Mouse (Mus musculus): ENCODE results near the gene Abhd12b.

The Abhd12b gene

GRCm38 (mm10) chr12:70226655-70227054, 72.7 kb downstream of the Abhd12b start:
- TF ChIP-seq POU5F1 (IDR thresholded peaks at IDR 0.05; ENCODE audit: borderline replicate concordance, low read length) = no peak
- no peak for TF ChIP-seq NANOG (IDR thresholded peaks at IDR 0.05; ENCODE audit: borderline replicate concordance, low read length)
- TF ChIP-seq CTCF (conservative IDR thresholded peaks at IDR 0.05; ENCODE audit: low read length) = no peak
- peak overlapping the region; percentile 75 for H3K4me3 ChIP-seq (replicated peaks; ENCODE audit: low read length)
- no peaks in the 10 kb centered on the region for H3K36me3 ChIP-seq (ENCODE audit: insufficient read depth, low read length)
- H3K9me3 ChIP-seq (ENCODE audit: low read length) = no peaks in the 10 kb centered on the region
- H3K4me1 ChIP-seq (replicated peaks; ENCODE audit: low read depth, low read length) = peaks cover 15% of the 10 kb centered on the region
- peaks cover 55% of the 10 kb centered on the region for H3K27me3 ChIP-seq (ENCODE audit: insufficient read depth, low read length)

GRCm38 (mm10) chr12:70227121-70227932, 73.4 kb downstream of the Abhd12b start:
- no peak for TF ChIP-seq POU5F1 (IDR thresholded peaks at IDR 0.05; ENCODE audit: borderline replicate concordance, low read length)
- TF ChIP-seq NANOG (IDR thresholded peaks at IDR 0.05; ENCODE audit: borderline replicate concordance, low read length) = no peak
- TF ChIP-seq CTCF (conservative IDR thresholded peaks at IDR 0.05; ENCODE audit: low read length) = no peak
- Histone ChIP-seq H3K36me3 (ENCODE audit: insufficient read depth, low read length) (no peaks in the 10 kb centered on the region), H3K9me3 (ENCODE audit: low read length) (no peaks in the 10 kb centered on the region), H3K4me3 (replicated peaks; ENCODE audit: low read length) (peak overlapping the region; percentile 75), H3K27me3 (ENCODE audit: insufficient read depth, low read length) (peaks cover 55% of the 10 kb centered on the region), H3K4me1 (replicated peaks; ENCODE audit: low read depth, low read length) (peaks cover 15% of the 10 kb centered on the region)

GRCm38 (mm10) chr12:70228155-70228554, 74.2 kb downstream of the Abhd12b start:
- no peaks in the 10 kb centered on the region for H3K36me3 ChIP-seq (ENCODE audit: insufficient read depth, low read length)
- no peaks in the 10 kb centered on the region for H3K9me3 ChIP-seq (ENCODE audit: low read length)
- no peak overlapping the region; the same call in 1 of the 2 replicates for H3K4me3 ChIP-seq (replicated peaks; ENCODE audit: low read length)
- peaks cover 55% of the 10 kb centered on the region for H3K27me3 ChIP-seq (ENCODE audit: insufficient read depth, low read length)
- peaks cover 15% of the 10 kb centered on the region for H3K4me1 ChIP-seq (replicated peaks; ENCODE audit: low read depth, low read length)
- TF ChIP-seq POU5F1 (IDR thresholded peaks at IDR 0.05; ENCODE audit: borderline replicate concordance, low read length) (no peak), CTCF (conservative IDR thresholded peaks at IDR 0.05; ENCODE audit: low read length) (no peak), NANOG (IDR thresholded peaks at IDR 0.05; ENCODE audit: borderline replicate concordance, low read length) (no peak)

GRCm38 (mm10) chr12:70231294-70231693, 77.4 kb downstream of the Abhd12b start, which contains the start of gene Pygl:
Gene Pygl (minus strand): TSS chr12:70231488.
- Histone ChIP-seq H3K4me1 (replicated peaks; ENCODE audit: low read depth, low read length) (peaks cover 15% of the 10 kb centered on the region), H3K27me3 (ENCODE audit: insufficient read depth, low read length) (peaks cover 44% of the 10 kb centered on the region)

DNA sequence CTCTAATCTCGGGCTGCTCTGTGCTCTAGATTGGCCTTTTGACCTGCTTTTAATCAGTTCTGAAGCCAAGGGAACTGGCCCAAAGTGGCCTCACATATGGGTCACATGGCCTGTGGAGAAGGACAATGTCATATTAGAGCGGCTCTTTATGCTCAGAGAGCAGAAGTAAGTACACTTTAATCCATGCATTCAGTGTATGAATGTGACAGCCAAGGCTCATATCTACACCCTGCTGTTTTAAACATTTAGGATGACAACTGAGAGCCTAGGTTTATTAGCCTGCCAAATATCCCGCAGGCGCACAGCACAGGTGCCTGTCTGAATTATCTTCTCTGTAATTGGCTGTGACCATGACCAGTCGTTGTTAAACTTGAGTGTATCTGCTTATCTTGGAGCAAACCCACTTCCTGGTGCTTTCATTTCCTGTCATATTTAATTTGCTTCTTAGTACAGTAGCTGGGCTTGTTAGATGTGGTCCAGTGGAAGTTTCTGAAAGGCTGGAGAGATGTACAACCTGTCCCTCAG, 78.1 kb downstream of the Abhd12b start:
- TF ChIP-seq NANOG (IDR thresholded peaks at IDR 0.05; ENCODE audit: borderline replicate concordance, low read length) = no peak
- TF ChIP-seq POU5F1 (IDR thresholded peaks at IDR 0.05; ENCODE audit: borderline replicate concordance, low read length) = no peak
- TF ChIP-seq CTCF (conservative IDR thresholded peaks at IDR 0.05; ENCODE audit: low read length) = no peak
- Histone ChIP-seq H3K27me3 (ENCODE audit: insufficient read depth, low read length) (peaks cover 36% of the 10 kb centered on the region), H3K4me1 (replicated peaks; ENCODE audit: low read depth, low read length) (peaks cover 8% of the 10 kb centered on the region), H3K36me3 (ENCODE audit: insufficient read depth, low read length) (no peaks in the 10 kb centered on the region), H3K4me3 (replicated peaks; ENCODE audit: low read length) (no peak overlapping the region), H3K9me3 (ENCODE audit: low read length) (no peaks in the 10 kb centered on the region)

More at GRCm38 (mm10) chr12:70231294-70231693, 77.4 kb downstream of the Abhd12b start, which contains the start of gene Pygl:
- no peak for TF ChIP-seq NANOG (IDR thresholded peaks at IDR 0.05; ENCODE audit: borderline replicate concordance, low read length)
- no peak for TF ChIP-seq CTCF (conservative IDR thresholded peaks at IDR 0.05; ENCODE audit: low read length)
- no peak for TF ChIP-seq POU5F1 (IDR thresholded peaks at IDR 0.05; ENCODE audit: borderline replicate concordance, low read length)
- H3K4me3 ChIP-seq (replicated peaks; ENCODE audit: low read length) = no peak within 1 kb of the TSS
- no peaks in the 10 kb centered on the region for H3K9me3 ChIP-seq (ENCODE audit: low read length)
- no peaks in the 10 kb centered on the region for H3K36me3 ChIP-seq (ENCODE audit: insufficient read depth, low read length)
